Mouse (Mus musculus): ENCODE results near the gene Chid1.

GRCm38 (mm10) chr7:141517638-141518037, 22.0 kb downstream of the Chid1 start:
- TF ChIP-seq CTCF (IDR thresholded peaks at IDR 0.05; ENCODE audit: low read depth) (no peak), EP300 (optimal IDR thresholded peaks at IDR 0.05) (no peak)

Measured in stomach, postnatal 0 days (tissue).